Mouse (Mus musculus): ENCODE measurements around the gene Defa25. TPM values are rescaled to one million over a fixed set of nuclear protein-coding genes. Genes with fewer than 3 reads are reported as not detected.
"Not testable (repeated sequence)": the region's sequence is repeated elsewhere in the genome, so short reads cannot be mapped to it uniquely, and the experiment has no call there.

The Defa25 gene
- total RNA-seq (2021) = not detected
- long read RNA-seq = 0 reads

- DNase-seq (ENCODE audit: low spot score in 2 of 2) = not testable (repeated sequence)
Observed at GRCm38 (mm10) chr8:21084142-21084541, at the start of gene Defa25. Gene Defa25 (plus strand): TSS chr8:21084442.

- not testable (repeated sequence) for DNase-seq (ENCODE audit: low spot score in 2 of 2)
Observed at GRCm38 (mm10) chr8:21054747-21055146, 29.5 kb upstream of the Defa25 start, which contains the start of gene Defa23. Gene Defa23 (plus strand): TSS chr8:21055047.

GRCm38 (mm10) chr8:21064738-21065137 lies 19.5 kb upstream of the Defa25 start, which contains the start of gene Defa35:
Gene Defa35 (plus strand): TSS chr8:21065038.
- not testable (repeated sequence) for DNase-seq (ENCODE audit: low spot score in 2 of 2)

- DNase-seq (ENCODE audit: low spot score in 2 of 2) = no peak
Observed at GRCm38 (mm10) chr8:21093106-21093505, 8.9 kb downstream of the Defa25 start.

DNA sequence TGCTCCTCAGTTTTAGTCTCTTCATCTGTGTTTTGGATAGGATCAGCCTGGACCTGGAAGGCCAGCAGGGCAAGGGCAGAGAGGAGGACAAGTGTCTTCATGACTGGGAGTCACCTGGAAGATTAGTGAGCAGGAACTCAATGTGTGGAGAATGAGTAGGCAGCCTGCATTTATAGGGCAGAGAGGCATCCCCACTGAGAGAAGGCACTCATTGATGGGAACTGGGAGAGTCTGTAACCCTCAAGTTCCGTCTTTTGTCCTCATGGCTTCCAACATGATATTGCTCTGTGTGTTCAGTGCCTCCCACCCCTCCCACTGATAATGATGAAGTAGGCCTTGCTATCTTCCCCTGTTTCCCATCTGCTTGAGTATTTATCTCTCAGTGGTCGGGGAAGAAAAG lies 11.7 kb downstream of the Defa25 start, which contains the start of gene Gm14851:
Gm14851 (minus strand) TSS at position 101 of the 400 bp plus-strand sequence.
- DNase-seq (ENCODE audit: low spot score in 2 of 2) = not testable (repeated sequence)

DNA sequence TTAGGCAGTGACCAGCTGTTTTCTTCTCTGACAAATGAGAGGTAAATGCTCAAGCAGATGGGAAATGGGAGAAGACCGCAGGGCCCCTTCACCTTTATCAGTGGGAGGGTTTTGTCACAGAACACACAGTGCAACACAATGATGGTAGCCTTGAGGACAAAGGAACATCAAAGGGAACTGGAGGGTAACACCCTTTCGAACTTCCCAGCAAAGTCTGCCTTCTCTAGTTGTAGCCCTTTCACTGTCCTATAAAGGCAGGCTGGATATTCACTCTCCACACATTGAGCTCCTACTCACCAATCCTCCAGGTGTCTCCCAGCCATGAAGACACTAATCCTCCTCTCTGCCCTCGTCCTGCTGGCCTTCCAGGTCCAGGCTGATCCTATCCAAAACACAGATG lies 50.1 kb downstream of the Defa25 start, which contains the start of gene Defa30:
Defa30 (plus strand) TSS at position 301 of the 400 bp plus-strand sequence.
- DNase-seq (ENCODE audit: low spot score in 2 of 2) = not testable (repeated sequence)

Other genes starting within 250 kb of the Defa25 start
- gene Defb33, start 191.8 kb upstream of the Defa25 start, total RNA-seq (2021) = not detected
- gene Gm15056, start 181.8 kb upstream of the Defa25 start, total RNA-seq (2021) = not detected
- gene Gm6040, start 162.4 kb upstream of the Defa25 start, total RNA-seq (2021) = not detected
- gene AY761185, start 139.7 kb upstream of the Defa25 start, total RNA-seq (2021) = not detected
- not detected for gene Defa21, start 58.9 kb upstream of the Defa25 start, total RNA-seq (2021)
- gene Defa23, start 29.4 kb upstream of the Defa25 start, total RNA-seq (2021) = not detected
- gene Defa35, start 19.4 kb upstream of the Defa25 start, total RNA-seq (2021) = not detected
- gene Gm14851, start 11.6 kb downstream of the Defa25 start, total RNA-seq (2021) = not detected
- gene Defa30, start 50.2 kb downstream of the Defa25 start, total RNA-seq (2021) = not detected
- not detected for gene Defa22, start 77.8 kb downstream of the Defa25 start, total RNA-seq (2021)
- not detected for gene Defa31, start 107.2 kb downstream of the Defa25 start, total RNA-seq (2021)
- not detected for gene Gm15293, start 117.1 kb downstream of the Defa25 start, total RNA-seq (2021)
- not detected for gene Gm15292, start 165.3 kb downstream of the Defa25 start, total RNA-seq (2021)
- not detected for gene Defa27, start 231.1 kb downstream of the Defa25 start, total RNA-seq (2021)
- gene Defa29, start 242.6 kb downstream of the Defa25 start, total RNA-seq (2021) = not detected

Measured in layer of hippocampus, postnatal 10 days (tissue).